Mouse (Mus musculus): ENCODE results near the gene Mettl17. TPM values are rescaled to one million over a fixed set of nuclear protein-coding genes. Genes with fewer than 3 reads are reported as not detected.

Gene Mettl17
- polyA plus RNA-seq, 1 experiment from 2014 or later: 30.6 TPM

- DNase-seq (ENCODE audit: low spot score) (no peak), ATAC-seq (ENCODE audit: low read depth) (no peak)
- no peak overlapping the region for H3K4me2 ChIP-seq (ENCODE audit: low read depth, low read length)
- no peak overlapping the region for H3K4me3 ChIP-seq (ENCODE audit: low read depth, low read length)
- 90% methylated on average over 9 of the region's 9 CpGs for WGBS
- H3K36me3 ChIP-seq (ENCODE audit: control insufficient read depth, insufficient read depth, low read length): 0 out of 2 replicates have a peak, but pooled peaks cover 4% of the 10 kb centered on the region
- H3K27me3 ChIP-seq (replicated peaks; ENCODE audit: control insufficient read depth, insufficient read depth, low read length): no peaks in the 10 kb centered on the region
- no peaks in the 10 kb centered on the region for H3K9me3 ChIP-seq (ENCODE audit: control insufficient read depth, low read length)
- H3K9ac ChIP-seq (ENCODE audit: low read depth, low read length): no peak overlapping the region
- no peak overlapping the region for H3K27ac ChIP-seq (replicated peaks; ENCODE audit: low read depth, low read length)
- no peaks in the 10 kb centered on the region for H3K4me1 ChIP-seq (ENCODE audit: control insufficient read depth, insufficient read depth, low read length)
Observed at GRCm38 (mm10) chr14:51903782-51904181, 19.1 kb downstream of the Mettl17 start.

- Histone ChIP-seq H3K4me2 (ENCODE audit: low read depth, low read length) (no peak overlapping the region), H3K4me3 (ENCODE audit: low read depth, low read length) (no peak overlapping the region), H3K4me1 (ENCODE audit: control insufficient read depth, insufficient read depth, low read length) (no peaks in the 10 kb centered on the region), H3K9ac (ENCODE audit: low read depth, low read length) (no peak overlapping the region), H3K36me3 (ENCODE audit: control insufficient read depth, insufficient read depth, low read length) (0 out of 2 replicates have a peak, but pooled peaks cover 5% of the 10 kb centered on the region), H3K9me3 (ENCODE audit: control insufficient read depth, low read length) (no peaks in the 10 kb centered on the region), H3K27ac (replicated peaks; ENCODE audit: low read depth, low read length) (no peak overlapping the region), H3K27me3 (replicated peaks; ENCODE audit: control insufficient read depth, insufficient read depth, low read length) (no peaks in the 10 kb centered on the region)
- ATAC-seq (ENCODE audit: low read depth) (no peak), DNase-seq (ENCODE audit: low spot score) (peak; percentile 58)
- WGBS: 69% methylated on average over 7 of the region's 7 CpGs
Observed at GRCm38 (mm10) chr14:51904706-51905105, 20.1 kb downstream of the Mettl17 start.

GRCm38 (mm10) chr14:51906102-51906501 lies 21.5 kb downstream of the Mettl17 start:
- DNase-seq (ENCODE audit: low spot score) (no peak), ATAC-seq (ENCODE audit: low read depth) (no peak)
- Histone ChIP-seq H3K9ac (ENCODE audit: low read depth, low read length) (no peak overlapping the region), H3K4me2 (ENCODE audit: low read depth, low read length) (no peak overlapping the region), H3K4me3 (ENCODE audit: low read depth, low read length) (no peak overlapping the region), H3K27ac (replicated peaks; ENCODE audit: low read depth, low read length) (no peak overlapping the region), H3K36me3 (ENCODE audit: control insufficient read depth, insufficient read depth, low read length) (peaks cover 10% of the 10 kb centered on the region; the same call in 1 of the 2 replicates), H3K27me3 (replicated peaks; ENCODE audit: control insufficient read depth, insufficient read depth, low read length) (no peaks in the 10 kb centered on the region), H3K9me3 (ENCODE audit: control insufficient read depth, low read length) (no peaks in the 10 kb centered on the region), H3K4me1 (ENCODE audit: control insufficient read depth, insufficient read depth, low read length) (no peaks in the 10 kb centered on the region)
- WGBS: 87% methylated on average over 11 of the region's 11 CpGs

- H3K9ac ChIP-seq (ENCODE audit: low read depth, low read length): no peak overlapping the region
- no peaks in the 10 kb centered on the region for H3K9me3 ChIP-seq (ENCODE audit: control insufficient read depth, low read length)
- peaks cover 11% of the 10 kb centered on the region for H3K4me1 ChIP-seq (ENCODE audit: control insufficient read depth, insufficient read depth, low read length)
- no peak for DNase-seq (ENCODE audit: low spot score)
- no peak overlapping the region for H3K4me3 ChIP-seq (ENCODE audit: low read depth, low read length)
- H3K27ac ChIP-seq (replicated peaks; ENCODE audit: low read depth, low read length): no peak overlapping the region
- no peaks in the 10 kb centered on the region for H3K27me3 ChIP-seq (replicated peaks; ENCODE audit: control insufficient read depth, insufficient read depth, low read length)
- no peak for ATAC-seq (ENCODE audit: low read depth)
- no peak overlapping the region for H3K4me2 ChIP-seq (ENCODE audit: low read depth, low read length)
- peaks cover 6% of the 10 kb centered on the region; the same call in 1 of the 2 replicates for H3K36me3 ChIP-seq (ENCODE audit: control insufficient read depth, insufficient read depth, low read length)
- WGBS: 82% methylated on average over 10 of the region's 10 CpGs
Observed at GRCm38 (mm10) chr14:51911301-51911700, 26.7 kb downstream of the Mettl17 start.

GRCm38 (mm10) chr14:51912391-51913061 lies 27.9 kb downstream of the Mettl17 start:
- no peak for DNase-seq (ENCODE audit: low spot score)
- ATAC-seq (ENCODE audit: low read depth): no peak; the same call in 1 of the 2 replicates
- Histone ChIP-seq H3K27me3 (replicated peaks; ENCODE audit: control insufficient read depth, insufficient read depth, low read length) (no peaks in the 10 kb centered on the region), H3K4me2 (ENCODE audit: low read depth, low read length) (peak overlapping the region; percentile 99), H3K36me3 (ENCODE audit: control insufficient read depth, insufficient read depth, low read length) (peaks cover 6% of the 10 kb centered on the region; the same call in 1 of the 2 replicates), H3K9me3 (ENCODE audit: control insufficient read depth, low read length) (no peaks in the 10 kb centered on the region), H3K4me3 (ENCODE audit: low read depth, low read length) (peak overlapping the region; percentile 64), H3K27ac (replicated peaks; ENCODE audit: low read depth, low read length) (peak overlapping the region; percentile 86; the same call in 1 of the 2 replicates), H3K4me1 (ENCODE audit: control insufficient read depth, insufficient read depth, low read length) (peaks cover 12% of the 10 kb centered on the region), H3K9ac (ENCODE audit: low read depth, low read length) (peak overlapping the region; percentile 69)
- WGBS: 10% methylated on average over 14 of the region's 14 CpGs

- peak overlapping the region; percentile 69 for H3K9ac ChIP-seq (ENCODE audit: low read depth, low read length)
- peak overlapping the region; percentile 86 for H3K27ac ChIP-seq (replicated peaks; ENCODE audit: low read depth, low read length)
- ATAC-seq (ENCODE audit: low read depth) (peak; percentile 86), DNase-seq (ENCODE audit: low spot score) (peak; percentile 87)
- no peaks in the 10 kb centered on the region for H3K27me3 ChIP-seq (replicated peaks; ENCODE audit: control insufficient read depth, insufficient read depth, low read length)
- H3K36me3 ChIP-seq (ENCODE audit: control insufficient read depth, insufficient read depth, low read length): peaks cover 6% of the 10 kb centered on the region; the same call in 1 of the 2 replicates
- peak overlapping the region; percentile 64 for H3K4me3 ChIP-seq (ENCODE audit: low read depth, low read length)
- peaks cover 12% of the 10 kb centered on the region for H3K4me1 ChIP-seq (ENCODE audit: control insufficient read depth, insufficient read depth, low read length)
- peak overlapping the region; percentile 99 for H3K4me2 ChIP-seq (ENCODE audit: low read depth, low read length)
- 2% methylated on average over 46 of the region's 58 CpGs for WGBS
- no peaks in the 10 kb centered on the region for H3K9me3 ChIP-seq (ENCODE audit: control insufficient read depth, low read length)
Observed at GRCm38 (mm10) chr14:51913062-51913959, 28.7 kb downstream of the Mettl17 start.

- Histone ChIP-seq H3K27ac (replicated peaks; ENCODE audit: low read depth, low read length) (peak within 1 kb of the TSS; percentile 86), H3K4me3 (ENCODE audit: low read depth, low read length) (peak within 1 kb of the TSS; percentile 64), H3K4me2 (ENCODE audit: low read depth, low read length) (peak within 1 kb of the TSS; percentile 99), H3K9ac (ENCODE audit: low read depth, low read length) (peak within 1 kb of the TSS; percentile 69), H3K27me3 (replicated peaks; ENCODE audit: control insufficient read depth, insufficient read depth, low read length) (no peaks in the 10 kb centered on the region), H3K9me3 (ENCODE audit: control insufficient read depth, low read length) (no peaks in the 10 kb centered on the region), H3K36me3 (ENCODE audit: control insufficient read depth, insufficient read depth, low read length) (peaks cover 6% of the 10 kb centered on the region; the same call in 1 of the 2 replicates), H3K4me1 (ENCODE audit: control insufficient read depth, insufficient read depth, low read length) (peaks cover 12% of the 10 kb centered on the region)
- ATAC-seq (ENCODE audit: low read depth) (peak; percentile 60), DNase-seq (ENCODE audit: low spot score) (peak; percentile 86)
- 0% methylated on average over 16 of the region's 23 CpGs for WGBS
Observed at GRCm38 (mm10) chr14:51913960-51914762, 29.5 kb downstream of the Mettl17 start, which contains the start of gene Ndrg2. Gene Ndrg2 (minus strand): TSS chr14:51914158.

- Histone ChIP-seq H3K9me3 (ENCODE audit: control insufficient read depth, low read length) (no peaks in the 10 kb centered on the region), H3K4me1 (ENCODE audit: control insufficient read depth, insufficient read depth, low read length) (peaks cover 12% of the 10 kb centered on the region), H3K9ac (ENCODE audit: low read depth, low read length) (no peak overlapping the region), H3K27ac (replicated peaks; ENCODE audit: low read depth, low read length) (peak overlapping the region; percentile 86), H3K4me2 (ENCODE audit: low read depth, low read length) (peak overlapping the region; percentile 99; the same call in 1 of the 2 replicates), H3K4me3 (ENCODE audit: low read depth, low read length) (no peak overlapping the region), H3K36me3 (ENCODE audit: control insufficient read depth, insufficient read depth, low read length) (peaks cover 2% of the 10 kb centered on the region; the same call in 1 of the 2 replicates), H3K27me3 (replicated peaks; ENCODE audit: control insufficient read depth, insufficient read depth, low read length) (no peaks in the 10 kb centered on the region)
- ATAC-seq (ENCODE audit: low read depth) (no peak), DNase-seq (ENCODE audit: low spot score) (peak; percentile 26)
- WGBS: 23% methylated on average over 3 of the region's 3 CpGs
Observed at GRCm38 (mm10) chr14:51915030-51915429, 30.4 kb downstream of the Mettl17 start.
